ENCODE assay signal across 9 mouse cellular contexts in genomic region chr12:103492767-103493166, GRCm38 (mm10). TPM values are rescaled to one million over a fixed set of nuclear protein-coding genes. Genes with fewer than 3 reads are reported as not detected.
DNase-seq lines count a peak whose midpoint lies in the region; ATAC-seq and TF ChIP-seq lines count a peak whose summit lies in the region.
"Had no signal": no experiment of that assay in that cellular context is flagged by ENCODE, and none has a peak within 500 bp of the region (broad histone marks: within the 10 kb centered on the region; RNA-seq: fewer than 3 reads in every experiment).

No protein-coding gene starts in this region.

- no peak for TF ChIP-seq POLR2A in cortical plate, adult 2 months (IDR thresholded peaks at IDR 0.05; ENCODE audit: extremely low read depth, insufficient read depth, low read length)

- no peak overlapping the region for H3K4me3 ChIP-seq in cortical plate, adult 2 months (ENCODE audit: insufficient read depth, low read length)
- H3K4me3 ChIP-seq in liver, embryonic 16.5 days (ENCODE audit: low read depth, low read length): no peak overlapping the region

- no peaks in the 10 kb centered on the region for H3K9me3 ChIP-seq in liver, embryonic 16.5 days (replicated peaks; ENCODE audit: control insufficient read depth, low read length)

- peak; percentile 65 for ATAC-seq in activated CD4-positive, CD25-positive, alpha-beta regulatory T cell, adult 4 months
- ATAC-seq in granulocyte monocyte progenitor cell, adult 5-6 weeks (replicated peaks; ENCODE audit: poor library complexity, severe bottlenecking): peak; percentile 74
- ATAC-seq in liver, embryonic 16.5 days (ENCODE audit: low read depth): 0 out of 2 replicates have a peak, but pooled peaks have one; percentile 21

- 27% methylated on average over 5 of the region's 5 CpGs for WGBS in liver, embryonic 16.5 days (ENCODE audit: insufficient replicate concordance)

- no peaks in the 10 kb centered on the region for H3K4me1 ChIP-seq in cortical plate, adult 2 months (ENCODE audit: control insufficient read depth, insufficient read depth, low read length)
- no peaks in the 10 kb centered on the region for H3K4me1 ChIP-seq in liver, embryonic 16.5 days (ENCODE audit: control insufficient read depth, low read depth, low read length)

- peak; percentile 74 to 83 for DNase-seq in CD8-positive naive resting alpha-beta T cell, adult 2 months (ENCODE audit: low read depth in 2 of 2, low spot score in 2 of 2)
- DNase-seq in kidney, postnatal 25 days: peak; percentile 67 to 88
- peak; percentile 61 to 75 for DNase-seq in right cerebral cortex, postnatal 10 days (ENCODE audit: low spot score in 2 of 2)
- peak; percentile 52 for DNase-seq in yolk sac, embryonic 10.5 days (ENCODE audit: low spot score)

- H3K27ac ChIP-seq in cortical plate, adult 2 months (ENCODE audit: insufficient read depth, low read length): no peak overlapping the region
- H3K27ac ChIP-seq in liver, embryonic 16.5 days (ENCODE audit: low read length): no peak overlapping the region

- TF ChIP-seq CTCF in cortical plate, adult 2 months (IDR thresholded peaks at IDR 0.05; ENCODE audit: extremely low read depth, insufficient read depth, low read length): peak; percentile 84

- no peaks in the 10 kb centered on the region for H3K36me3 ChIP-seq in liver, embryonic 16.5 days (ENCODE audit: control insufficient read depth, insufficient read depth)

- no peaks in the 10 kb centered on the region for H3K27me3 ChIP-seq in liver, embryonic 16.5 days (ENCODE audit: control insufficient read depth, insufficient read depth, low read depth, low read length)

- H3K9ac ChIP-seq in liver, embryonic 16.5 days (ENCODE audit: low read depth, low read length): no peak overlapping the region

- H3K4me2 ChIP-seq in liver, embryonic 16.5 days (ENCODE audit: low read depth, low read length): no peak overlapping the region

RNA-seq across cellular contexts. Expression of gene Ifi27l2b, which starts 35.7 kb away (rescaled TPM):
- polyA plus RNA-seq in activated CD4-positive, CD25-positive, alpha-beta regulatory T cell, adult 4 months (2017; shearing (Covaris generic)): not detected
- polyA plus RNA-seq in cortical plate, adult 2 months (2012; rRNA removed): 0.13 TPM in 1 of 2 replicates, not detected in the other
- not detected in 2 replicates for total RNA-seq in granulocyte monocyte progenitor cell, adult 5-6 weeks (2014; fragmentation: Nextera tagmentation)
- not detected in 2 replicates for total RNA-seq in granulocyte monocyte progenitor cell, adult 5-6 weeks (2017)
- 0.31 TPM in 1 of 2 replicates, not detected in the other for polyA plus RNA-seq in liver, embryonic 16.5 days (2015; fragmentation: Nextera tagmentation; extraction: Ambion mirVana)
- total RNA-seq: left cerebral cortex, postnatal 36 days had no signal

RNA-seq across cellular contexts. Expression of gene Ppp4r4, which starts 39.3 kb away (rescaled TPM):
- under 1 TPM in 1 of 2 experiments, not detected in 1; 0.17 TPM for polyA plus RNA-seq in activated CD4-positive, CD25-positive, alpha-beta regulatory T cell, adult 4 months (2017; shearing (Covaris generic))
- 16.0 and 16.9 TPM in 2 replicates for polyA plus RNA-seq in cortical plate, adult 2 months (2012; rRNA removed)
- 0.43 TPM in 1 of 2 replicates, not detected in the other for total RNA-seq in granulocyte monocyte progenitor cell, adult 5-6 weeks (2014; fragmentation: Nextera tagmentation)
- 0.30 TPM in 1 of 2 replicates, not detected in the other for total RNA-seq in granulocyte monocyte progenitor cell, adult 5-6 weeks (2017)
- polyA plus RNA-seq in liver, embryonic 16.5 days (2015; fragmentation: Nextera tagmentation; extraction: Ambion mirVana): 1.5 and 1.6 TPM in 2 replicates

RNA-seq across cellular contexts. Expression of gene Ifi27l2a, which starts 49.3 kb away (rescaled TPM):
- 1,000 to 10,000 TPM; 1,686 to 1,965 TPM for polyA plus RNA-seq in activated CD4-positive, CD25-positive, alpha-beta regulatory T cell, adult 4 months (2017; shearing (Covaris generic))
- 4.7 and 13.2 TPM in 2 replicates for polyA plus RNA-seq in cortical plate, adult 2 months (2012; rRNA removed)
- total RNA-seq in granulocyte monocyte progenitor cell, adult 5-6 weeks (2014; fragmentation: Nextera tagmentation): 1.3 and 8.9 TPM in 2 replicates
- 3.5 and 4.0 TPM in 2 replicates for total RNA-seq in granulocyte monocyte progenitor cell, adult 5-6 weeks (2017)
- 8.1 and 9.6 TPM in 2 replicates for polyA plus RNA-seq in liver, embryonic 16.5 days (2015; fragmentation: Nextera tagmentation; extraction: Ambion mirVana)

RNA-seq across cellular contexts. Expression of gene Ifi27, which starts 58.8 kb away (rescaled TPM):
- polyA plus RNA-seq in activated CD4-positive, CD25-positive, alpha-beta regulatory T cell, adult 4 months (2017; shearing (Covaris generic)): 100 to 1,000 TPM; 252 to 334 TPM
- 88.3 and 110 TPM in 2 replicates for polyA plus RNA-seq in cortical plate, adult 2 months (2012; rRNA removed)
- 57.2 and 75.3 TPM in 2 replicates for total RNA-seq in granulocyte monocyte progenitor cell, adult 5-6 weeks (2014; fragmentation: Nextera tagmentation)
- 24.0 and 53.0 TPM in 2 replicates for total RNA-seq in granulocyte monocyte progenitor cell, adult 5-6 weeks (2017)
- polyA plus RNA-seq in liver, embryonic 16.5 days (2015; fragmentation: Nextera tagmentation; extraction: Ambion mirVana): 16.2 and 20.8 TPM in 2 replicates

Comparison
In these comparisons a context has a peak if more than half of its experiments do, and no peak if none do; other contexts are left out.
1. ATAC-seq: peak in every context shown above with its lines; median percentile 74 in granulocyte monocyte progenitor cell, adult 5-6 weeks; 65 in activated CD4-positive, CD25-positive, alpha-beta regulatory T cell, adult 4 months; 21 in liver, embryonic 16.5 days.
2. RNA of gene Ifi27l2a, which starts 49.3 kb away (polyA plus RNA-seq): 1,686 to 1,965 TPM in activated CD4-positive, CD25-positive, alpha-beta regulatory T cell, adult 4 months; 4.7 to 13.2 TPM in cortical plate, adult 2 months and 8.1 to 9.6 TPM in liver, embryonic 16.5 days; every median in the first group is over 100 times any median in the second.
3. Peak in every context shown above with its lines, with median percentiles within 50 percentile points of each other: DNase-seq.